Mouse (Mus musculus) layer of hippocampus, adult 9-10 months (tissue): Measurements from ENCODE around the gene Ppara.

Source experiments
- DNase-seq: peaks from one replicate; pipeline ENCODE4 v3.0.0; 2022; ENCODE audit warnings: low spot score

The Ppara gene

GRCm38 (mm10) chr15:85807404-85807803 is 72.6 kb downstream of the Ppara start:
- DNase-seq: no peak

GRCm38 (mm10) chr15:85808031-85808430 is 73.2 kb downstream of the Ppara start:
- no peak for DNase-seq

GRCm38 (mm10) chr15:85808434-85808833 is 73.7 kb downstream of the Ppara start:
- DNase-seq: no peak

GRCm38 (mm10) chr15:85809091-85809490 is 74.3 kb downstream of the Ppara start:
- DNase-seq: no peak

- DNase-seq: no peak
Observed at GRCm38 (mm10) chr15:85810462-85810805, 75.7 kb downstream of the Ppara start.

- peak; percentile 77 for DNase-seq
Observed at GRCm38 (mm10) chr15:85810806-85811521, 76.2 kb downstream of the Ppara start.

- DNase-seq: peak; percentile 98
Observed at GRCm38 (mm10) chr15:85811535-85812277, 76.9 kb downstream of the Ppara start, which contains the start of gene Cdpf1. Gene Cdpf1 (minus strand): TSS chr15:85811697.

- DNase-seq: no peak
Observed at GRCm38 (mm10) chr15:85813428-85813827, 78.6 kb downstream of the Ppara start.

GRCm38 (mm10) chr15:85821203-85822010 is 86.6 kb downstream of the Ppara start, which contains the start of gene Pkdrej:
Gene Pkdrej (minus strand): TSS chr15:85821734.
- DNase-seq: no peak

GRCm38 (mm10) chr15:85822011-85822359 is 87.2 kb downstream of the Ppara start:
- DNase-seq: no peak

- no peak for DNase-seq
Observed at GRCm38 (mm10) chr15:85826676-85827075, 91.9 kb downstream of the Ppara start.

- DNase-seq: no peak
Observed at GRCm38 (mm10) chr15:85828071-85828470, 93.3 kb downstream of the Ppara start.

- no peak for DNase-seq
Observed at GRCm38 (mm10) chr15:85829470-85829869, 94.7 kb downstream of the Ppara start.

GRCm38 (mm10) chr15:85831954-85832590 is 97.3 kb downstream of the Ppara start, which contains the start of gene Ttc38:
Gene Ttc38 (plus strand): TSS chr15:85832306.
- peak; percentile 65 for DNase-seq

GRCm38 (mm10) chr15:85832599-85832998 is 97.8 kb downstream of the Ppara start:
- no peak for DNase-seq

- no peak for DNase-seq
Observed at GRCm38 (mm10) chr15:85835335-85835734, 100.6 kb downstream of the Ppara start.

GRCm38 (mm10) chr15:85836887-85837286 is 102.1 kb downstream of the Ppara start:
- DNase-seq: no peak

- DNase-seq: no peak
Observed at GRCm38 (mm10) chr15:85840983-85841382, 106.2 kb downstream of the Ppara start.

- DNase-seq: no peak
Observed at GRCm38 (mm10) chr15:85841796-85842360, 107.1 kb downstream of the Ppara start.

- DNase-seq: no peak
Observed at GRCm38 (mm10) chr15:85845071-85845470, 110.3 kb downstream of the Ppara start.

GRCm38 (mm10) chr15:85851656-85852392 is 117.0 kb downstream of the Ppara start:
- DNase-seq: no peak
